Mouse (Mus musculus) layer of hippocampus, adult 9-11 months (tissue): Measurements from ENCODE around the gene Aox1.
A peak's percentile ranks its signal among the peaks of the same experiment; 100 is the strongest.

Experiments
- DNase-seq: peaks from one replicate; pipeline ENCODE4 v3.0.0; 2022

The Aox1 gene

GRCm38 (mm10) chr1:58112880-58113279 lies 83.1 kb downstream of the Aox1 start, which contains the start of gene Aox3:
TSS of gene Aox3 (plus strand) at chr1:58113130.
- peak; percentile 74 for DNase-seq

- no peak for DNase-seq
Observed at GRCm38 (mm10) chr1:58113441-58113840, 83.7 kb downstream of the Aox1 start.

DNA sequence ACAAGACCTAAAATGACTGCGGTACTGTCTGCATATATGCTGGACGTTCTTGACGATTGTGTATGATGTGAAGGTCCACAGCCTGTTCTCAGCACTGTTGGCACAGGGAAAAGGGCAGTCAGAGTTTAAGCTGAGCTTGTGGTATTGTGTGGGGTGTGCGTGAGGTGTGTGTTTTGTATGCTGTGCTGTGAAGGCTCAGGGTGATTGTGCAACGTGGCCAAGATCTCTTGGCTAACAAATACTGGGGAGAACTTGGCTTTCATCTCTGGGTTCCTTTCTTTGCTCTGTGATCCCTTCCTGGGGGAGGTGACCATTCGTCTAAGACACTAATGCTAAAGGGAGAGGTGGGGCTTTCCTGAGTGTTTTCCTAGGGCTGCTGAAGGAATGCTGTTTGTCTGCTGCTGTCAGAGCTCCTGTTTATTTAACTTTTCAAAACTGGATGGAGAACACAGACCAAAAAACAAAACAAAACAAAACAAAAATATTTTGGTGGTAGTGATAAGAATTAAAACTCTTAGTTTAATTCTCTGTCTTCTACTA lies 84.4 kb downstream of the Aox1 start:
- no peak for DNase-seq

DNA sequence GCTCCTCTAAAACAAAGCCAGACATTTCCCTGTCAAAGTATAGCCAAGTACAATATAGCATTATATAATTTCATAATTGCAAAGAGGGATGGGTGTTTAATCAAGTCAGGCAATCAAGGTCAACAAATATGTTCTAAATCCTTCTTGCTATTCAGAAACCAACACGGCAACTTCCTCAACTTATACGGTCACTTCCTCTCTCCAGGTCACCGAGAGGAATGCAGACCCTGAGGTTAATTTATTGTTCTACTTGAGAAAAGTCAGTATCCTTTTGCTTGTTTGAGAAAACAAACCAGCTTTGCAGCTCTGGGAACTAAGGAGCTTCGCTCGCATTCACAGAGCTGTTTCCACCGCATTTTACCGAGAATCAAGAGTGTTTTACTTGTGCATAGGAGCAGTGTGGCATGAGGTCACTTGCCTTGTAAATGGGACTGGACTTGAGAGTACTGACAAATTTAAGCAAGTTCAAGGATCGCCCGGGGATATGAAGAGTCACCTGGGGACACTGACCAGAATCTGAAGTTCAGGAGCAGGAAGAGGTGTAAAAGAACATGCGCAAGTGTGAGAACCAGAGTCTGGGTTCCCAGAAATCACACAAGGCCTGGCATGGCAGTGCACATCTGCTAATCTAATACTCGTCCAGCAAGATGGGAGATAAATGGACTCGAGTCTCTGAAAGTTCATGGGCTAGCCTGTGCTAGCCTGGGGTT lies 85.1 kb downstream of the Aox1 start:
- DNase-seq = no peak

- DNase-seq = no peak
Observed at GRCm38 (mm10) chr1:58118231-58118630, 88.5 kb downstream of the Aox1 start.

- DNase-seq = no peak
Observed at GRCm38 (mm10) chr1:58124901-58125300, 95.2 kb downstream of the Aox1 start.

DNA sequence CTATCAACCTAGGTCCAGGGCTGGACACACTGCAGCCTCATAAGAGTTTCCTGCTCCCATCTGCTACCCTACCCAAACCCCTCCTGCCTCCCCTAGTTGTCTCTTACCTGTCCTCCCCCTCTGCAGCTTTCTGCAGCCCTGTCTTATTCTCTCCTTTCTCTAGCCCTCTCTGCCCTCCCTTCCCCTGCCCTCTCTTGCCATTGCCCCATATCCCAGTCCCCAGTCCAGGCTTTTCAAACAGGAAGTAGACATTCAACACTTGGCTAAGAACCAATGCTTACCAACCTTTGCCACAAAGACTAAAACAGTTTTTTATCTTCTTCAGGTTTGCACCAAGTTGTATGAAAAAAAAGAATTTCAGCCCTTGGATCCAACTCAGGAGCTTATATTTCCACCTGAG lies 108.2 kb downstream of the Aox1 start:
- no peak for DNase-seq

- no peak for DNase-seq
Observed at GRCm38 (mm10) chr1:58138986-58139385, 109.3 kb downstream of the Aox1 start.

DNA sequence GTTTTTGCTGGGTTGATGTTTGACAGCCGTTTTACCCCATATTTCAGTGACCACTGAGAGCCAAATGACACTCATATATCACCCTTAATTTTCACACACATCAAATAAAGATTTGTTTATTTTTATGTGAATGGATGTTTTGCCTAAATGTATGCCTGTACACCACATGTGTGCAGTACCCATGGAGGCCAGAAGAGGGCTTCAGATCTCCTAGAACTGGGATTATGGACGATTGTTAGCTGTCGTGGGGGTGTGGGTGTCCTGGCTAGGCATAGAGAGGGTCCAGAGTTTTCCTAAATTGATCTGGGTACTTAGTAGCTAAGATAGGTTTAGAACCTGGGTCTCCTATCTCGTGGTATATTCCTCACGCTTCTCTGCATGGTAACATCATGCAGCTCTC lies 110.9 kb downstream of the Aox1 start:
- DNase-seq = no peak

GRCm38 (mm10) chr1:58144384-58145069 lies 114.8 kb downstream of the Aox1 start:
- peak; percentile 15 for DNase-seq

GRCm38 (mm10) chr1:58146026-58146425 lies 116.3 kb downstream of the Aox1 start:
- DNase-seq = no peak

- no peak for DNase-seq
Observed at GRCm38 (mm10) chr1:58147776-58148175, 118.0 kb downstream of the Aox1 start.

GRCm38 (mm10) chr1:58152247-58152646 lies 122.5 kb downstream of the Aox1 start:
- DNase-seq = no peak
